Mouse (Mus musculus) lung, postnatal 10 days (tissue): ENCODE data around the gene Fras1.

Source experiments
- DNase-seq: peaks from one replicate; pipeline ENCODE4 v3.0.0; 2021

The Fras1 gene

DNA sequence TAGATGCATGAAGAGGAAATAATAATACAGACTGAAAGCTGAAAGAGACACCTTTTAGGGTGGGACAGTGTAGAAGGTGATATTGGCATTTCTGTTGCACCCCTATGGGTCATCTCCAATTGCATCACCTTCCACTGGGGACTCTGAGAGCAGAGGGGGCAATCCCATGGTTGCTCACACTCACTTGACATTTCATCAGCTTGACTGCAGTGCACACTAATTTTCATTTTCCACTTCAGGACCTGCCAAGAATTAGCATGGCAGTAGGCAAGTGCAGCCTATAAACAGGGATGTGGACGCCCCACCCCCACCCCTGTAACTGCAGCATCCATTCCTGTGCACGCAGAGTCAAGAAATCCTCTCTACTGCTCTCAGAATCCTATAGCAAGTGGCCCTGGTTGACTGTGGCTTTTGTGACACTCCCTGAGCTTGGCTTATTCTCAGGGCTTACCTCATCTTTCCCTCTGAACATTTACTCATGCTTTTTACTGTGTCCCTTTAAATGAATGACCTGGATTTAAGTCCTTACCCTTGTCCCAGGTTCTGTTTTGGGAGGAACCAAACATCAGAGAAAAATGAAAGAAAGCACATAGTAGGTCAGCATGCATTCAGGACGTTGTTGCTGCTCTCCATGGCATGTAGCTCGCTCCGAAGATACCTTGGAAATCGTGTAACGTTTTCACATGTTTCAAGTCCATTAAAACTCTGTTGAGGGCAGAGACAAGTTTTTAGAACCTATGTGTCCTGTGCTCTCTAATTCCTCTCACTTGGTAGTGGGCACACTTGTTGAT, 120.9 kb downstream of the Fras1 start:
- DNase-seq: no peak

DNA sequence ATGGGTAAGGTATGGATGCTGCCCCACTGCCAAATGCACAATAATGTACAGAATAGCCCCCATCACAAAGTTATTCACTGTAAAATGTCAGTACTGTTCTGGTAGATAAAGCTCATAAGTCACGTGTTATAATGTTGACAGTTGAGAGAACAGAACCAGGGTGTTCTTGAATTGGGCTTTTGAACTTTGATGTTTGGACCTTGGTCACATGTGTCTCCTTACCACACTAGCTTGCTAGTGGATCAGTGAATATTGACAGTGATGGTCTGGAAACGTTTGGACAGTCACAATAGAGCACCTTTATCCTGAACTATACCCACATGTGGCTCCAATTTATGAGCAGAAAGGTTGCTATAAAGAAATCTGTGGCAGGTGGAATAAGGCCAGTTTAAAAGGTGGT, 124.3 kb downstream of the Fras1 start:
- DNase-seq: no peak

DNA sequence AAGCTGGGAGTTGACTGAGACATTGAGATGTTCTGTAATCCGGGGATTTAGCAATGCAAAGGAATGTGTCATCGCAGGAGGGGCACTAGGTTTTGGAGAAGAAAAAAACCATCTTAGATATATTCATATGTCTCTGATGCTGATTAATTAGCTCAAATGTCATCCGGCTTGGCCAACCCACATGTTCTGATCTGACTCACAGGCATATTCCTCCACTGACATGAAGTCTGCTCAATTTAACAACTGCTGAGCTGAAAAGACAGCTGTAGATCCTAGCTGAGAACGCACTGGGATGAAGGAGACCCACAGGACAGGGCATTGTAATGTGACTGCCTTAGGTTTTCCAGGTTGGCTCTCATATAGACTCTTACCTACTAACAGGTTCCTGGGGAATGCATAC, 128.0 kb downstream of the Fras1 start:
- DNase-seq: no peak

DNA sequence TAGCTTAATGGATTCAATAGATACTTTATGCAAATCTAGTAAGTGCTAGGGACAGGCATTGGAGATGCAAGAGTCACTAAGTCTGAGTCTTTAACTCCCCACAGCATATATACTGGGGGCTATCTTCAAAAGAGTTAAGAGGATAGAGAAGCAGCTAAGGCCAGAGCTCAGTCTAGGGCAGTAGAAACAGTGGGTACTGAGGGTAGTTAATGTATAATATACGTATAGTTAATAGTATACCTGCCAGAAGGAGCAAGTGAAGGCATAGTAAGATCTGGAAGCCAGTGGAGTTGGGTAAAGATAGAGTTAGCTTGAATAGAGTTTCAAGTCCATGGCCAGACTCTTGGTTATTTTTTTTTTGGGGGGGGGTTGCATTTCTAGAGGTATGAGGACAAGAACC, 128.6 kb downstream of the Fras1 start:
- DNase-seq: no peak

DNA sequence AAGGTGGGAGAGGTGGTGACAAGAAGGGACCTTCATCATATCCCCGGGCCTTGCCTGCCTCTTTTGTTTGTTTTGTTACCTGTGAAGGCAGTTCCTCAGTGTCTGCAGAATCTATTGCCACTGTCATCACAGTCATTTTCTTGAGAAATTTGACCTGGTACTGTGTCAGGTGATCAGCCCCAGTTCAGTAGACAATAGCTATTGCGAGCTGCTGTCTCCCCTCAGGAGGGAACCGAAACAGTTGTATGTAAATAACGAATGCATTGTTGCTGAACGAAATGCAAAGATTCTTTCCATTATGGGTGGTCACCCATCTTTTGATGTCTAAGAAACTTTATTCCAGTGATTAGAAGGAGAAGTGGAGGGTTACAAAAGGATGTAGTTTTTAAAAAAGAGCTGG, 137.2 kb downstream of the Fras1 start:
- no peak for DNase-seq

DNA sequence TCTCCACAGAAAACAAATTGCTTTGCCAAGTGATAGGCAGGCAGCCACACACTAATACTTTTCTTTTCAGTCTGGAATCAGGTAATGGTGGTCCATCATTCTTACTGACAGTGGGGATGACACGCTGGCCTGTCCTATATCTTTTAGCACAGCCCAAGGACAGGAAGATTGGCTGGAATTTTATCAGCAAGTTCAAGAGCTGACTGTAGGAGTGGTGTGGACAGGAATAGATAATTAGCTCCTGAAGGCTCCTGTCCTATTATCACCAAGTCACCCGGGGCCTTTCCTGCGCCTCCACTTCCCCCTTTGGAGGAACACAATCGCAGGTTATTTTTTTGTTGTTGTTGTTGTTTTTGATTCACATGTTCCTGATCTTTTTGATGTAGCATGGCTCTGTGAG, 139.6 kb downstream of the Fras1 start:
- no peak for DNase-seq

DNA sequence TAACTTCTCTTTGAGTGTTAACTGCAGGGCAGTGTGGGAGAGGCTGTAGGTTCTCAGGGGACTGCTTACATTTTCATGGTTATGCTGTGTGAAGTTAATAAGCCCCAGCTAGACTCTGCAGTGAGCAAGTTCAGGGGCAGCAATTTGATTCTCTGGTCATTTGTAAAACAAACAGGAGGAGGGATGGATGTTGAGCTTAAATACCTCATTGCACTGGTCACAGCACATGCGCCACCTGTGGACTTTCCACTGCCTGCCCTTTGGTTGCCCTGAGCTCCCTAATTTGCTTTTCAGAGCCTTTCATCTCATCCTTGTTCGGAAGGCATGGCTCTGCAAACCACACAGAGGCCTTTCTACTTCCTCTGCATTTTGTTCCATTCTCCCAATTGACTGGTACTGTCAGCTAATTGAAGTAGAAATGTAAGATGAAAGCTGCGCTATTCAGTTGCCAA, 142.1 kb downstream of the Fras1 start:
- DNase-seq: no peak

DNA sequence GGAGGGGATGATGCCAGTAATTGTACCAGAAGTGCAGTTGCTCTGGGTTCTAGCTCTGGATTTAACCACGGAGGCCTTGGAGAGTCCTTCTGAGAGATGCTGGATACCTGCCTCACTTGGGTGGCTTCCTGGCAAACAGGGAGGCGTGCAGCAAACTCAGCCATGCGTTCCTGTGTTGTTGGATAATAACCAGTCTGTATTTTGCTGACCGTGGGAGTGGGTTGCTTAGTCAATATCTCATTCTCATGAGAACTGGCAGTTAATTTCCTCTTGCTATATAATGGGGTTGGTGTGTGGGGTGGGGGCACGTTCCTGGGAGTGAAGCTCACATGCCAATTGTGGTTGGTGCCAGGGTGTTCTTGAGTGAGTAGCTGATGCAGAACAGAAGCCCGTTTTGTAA, 142.6 kb downstream of the Fras1 start:
- DNase-seq: no peak

DNA sequence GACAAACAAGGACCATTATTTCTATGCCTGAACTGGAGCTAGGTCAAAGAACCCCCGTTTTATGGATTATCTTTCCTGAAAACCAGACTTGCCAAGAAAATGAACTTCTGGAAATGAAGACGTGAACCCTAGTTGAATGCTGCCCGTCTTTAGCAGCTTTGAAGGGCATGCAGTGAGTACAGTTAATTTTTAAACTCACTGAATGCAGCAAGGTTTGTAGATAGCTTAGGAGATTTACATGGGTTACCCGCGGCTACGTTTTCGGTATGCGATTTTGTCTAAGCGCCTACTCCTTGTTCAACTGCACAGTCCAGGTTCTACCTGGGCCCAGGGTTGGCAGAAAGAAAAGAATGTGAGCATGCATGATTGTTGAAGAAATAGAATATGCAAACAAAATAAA, 147.8 kb downstream of the Fras1 start:
- DNase-seq: no peak

DNA sequence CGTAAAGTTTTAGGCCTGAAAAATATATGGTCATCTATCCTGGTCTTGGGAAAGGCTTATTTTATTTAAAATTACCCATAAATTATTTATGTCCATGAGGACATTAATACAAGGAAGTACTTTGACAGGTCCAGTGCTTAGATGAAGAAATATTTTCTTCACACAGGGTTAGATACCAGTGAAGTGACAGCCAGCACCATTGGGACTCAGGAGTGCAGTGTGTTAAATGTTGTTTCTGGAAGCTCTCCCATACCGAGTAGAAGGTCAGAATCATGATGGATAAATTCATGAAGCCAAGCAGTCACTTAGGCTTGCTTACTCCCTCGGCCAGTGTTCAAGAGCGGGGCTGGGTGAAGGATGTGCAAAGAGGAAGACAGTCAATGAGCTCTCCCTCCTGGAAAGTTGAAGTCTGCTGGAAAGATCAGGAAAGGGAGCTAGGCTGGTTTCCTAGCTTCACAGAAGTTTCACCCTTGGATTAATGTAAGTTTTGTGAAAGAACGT, 149.2 kb downstream of the Fras1 start:
- no peak for DNase-seq

DNA sequence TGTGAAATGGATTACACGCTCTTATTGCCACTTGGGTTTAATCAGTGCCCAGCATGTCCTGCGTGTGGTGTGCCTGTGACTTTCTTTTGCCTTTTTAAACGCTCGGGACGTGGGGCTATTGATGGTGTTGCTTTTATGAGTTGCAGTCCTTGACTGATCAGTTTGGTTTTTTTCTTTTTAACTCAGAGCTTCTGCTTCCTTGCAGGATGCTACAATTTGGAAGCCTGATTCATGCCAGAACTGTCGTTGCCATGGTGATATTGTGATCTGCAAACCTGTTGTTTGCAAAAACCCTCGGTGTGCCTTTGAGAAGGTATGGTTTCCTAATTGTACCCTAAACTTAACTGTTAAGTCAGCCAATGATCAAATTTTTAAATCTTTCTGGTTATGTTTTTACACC, 154.5 kb downstream of the Fras1 start:
- DNase-seq: no peak

DNA sequence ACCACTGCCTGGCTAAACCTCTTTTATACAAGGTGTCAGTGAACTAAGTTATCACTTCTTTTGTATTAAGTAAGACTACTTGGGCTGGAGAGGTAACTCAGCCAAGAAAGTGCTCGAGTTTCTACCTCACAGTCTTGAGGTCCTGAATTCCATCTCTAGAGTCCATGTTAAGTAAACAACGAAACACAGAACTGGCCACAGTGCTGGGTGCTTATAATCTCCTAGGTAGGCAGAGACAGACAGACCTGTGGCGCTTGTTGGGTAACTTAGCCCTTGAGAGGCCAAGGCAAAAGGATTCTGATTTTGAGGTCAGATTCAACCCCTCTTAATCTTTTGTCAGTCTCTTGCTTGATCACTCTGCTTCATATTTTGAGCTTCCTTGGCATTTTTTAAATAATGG, 156.8 kb downstream of the Fras1 start:
- no peak for DNase-seq

DNA sequence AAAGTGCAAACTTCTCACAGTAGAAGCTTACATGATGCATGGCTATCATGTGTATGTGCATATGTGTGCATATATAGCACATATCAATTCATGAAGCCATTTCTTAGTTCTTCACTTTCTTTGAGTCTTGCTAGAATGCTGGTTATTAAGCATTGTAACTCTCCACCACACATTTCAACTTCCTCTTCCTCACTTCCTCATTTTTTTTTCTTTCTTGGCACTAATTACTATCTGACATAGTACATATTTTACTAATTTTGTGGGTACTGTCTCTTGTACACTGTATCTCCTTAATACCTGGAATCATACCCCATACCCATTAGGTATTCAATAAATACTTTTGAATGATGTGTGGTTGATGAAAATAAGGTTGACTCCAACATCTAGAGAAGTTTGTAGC, 158.2 kb downstream of the Fras1 start:
- DNase-seq: no peak

DNA sequence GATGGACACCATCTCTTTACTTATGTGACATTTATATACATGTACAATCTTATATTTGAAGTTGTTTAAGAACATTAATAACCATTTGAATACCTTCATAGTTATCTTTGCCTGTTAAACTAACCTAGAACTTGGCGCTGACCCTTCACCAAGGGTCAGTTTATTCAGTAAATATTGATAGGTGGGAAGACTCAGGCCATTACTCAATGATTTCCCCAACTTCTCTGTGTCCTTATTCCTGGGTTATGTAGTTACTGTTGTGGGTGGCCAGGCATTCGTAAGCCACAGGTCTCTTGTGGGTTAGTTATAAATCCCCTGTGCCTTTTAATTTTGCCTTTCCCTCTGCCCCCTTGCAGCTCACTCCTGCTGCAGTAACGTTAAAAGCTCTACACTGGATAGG, 162.8 kb downstream of the Fras1 start:
- DNase-seq: no peak

DNA sequence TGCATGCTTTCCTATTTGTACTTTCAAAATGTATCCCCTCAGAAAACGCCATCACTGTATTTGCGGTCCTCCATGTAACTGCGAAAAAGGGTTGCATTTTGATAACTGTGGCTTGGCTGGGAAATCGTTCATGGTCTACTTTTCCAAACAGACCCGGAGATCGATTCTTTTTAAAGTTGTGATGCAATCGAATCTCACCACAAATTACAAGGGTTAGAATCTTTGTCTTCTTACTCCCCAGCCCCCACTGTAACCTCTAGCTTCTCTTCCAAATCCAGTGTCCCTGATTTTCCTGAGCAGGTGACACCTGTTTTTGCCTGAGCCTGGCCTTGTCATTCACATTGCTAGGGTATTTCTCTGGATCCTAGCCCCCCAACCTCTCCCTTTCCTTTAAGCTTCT, 163.2 kb downstream of the Fras1 start:
- no peak for DNase-seq

DNA sequence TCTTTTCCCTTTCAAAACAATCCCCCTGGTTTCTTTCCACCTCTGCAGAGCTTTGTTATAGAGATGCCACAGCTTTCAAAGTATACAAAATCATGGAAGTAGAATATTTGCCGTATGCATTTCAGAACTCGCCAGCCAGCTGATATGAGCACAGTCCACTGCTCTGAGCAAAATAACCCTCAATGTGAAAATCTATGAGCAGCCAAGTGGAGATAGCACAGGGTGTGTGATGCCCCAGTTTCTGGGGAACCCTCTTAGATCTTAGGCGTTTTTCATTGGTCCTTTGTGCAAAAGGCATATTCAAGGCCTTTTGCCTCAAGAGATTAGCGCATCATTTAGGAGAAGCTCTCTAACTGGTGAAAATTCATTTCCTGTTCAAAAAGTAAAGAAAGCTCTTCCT, 170.4 kb downstream of the Fras1 start:
- DNase-seq: no peak

DNA sequence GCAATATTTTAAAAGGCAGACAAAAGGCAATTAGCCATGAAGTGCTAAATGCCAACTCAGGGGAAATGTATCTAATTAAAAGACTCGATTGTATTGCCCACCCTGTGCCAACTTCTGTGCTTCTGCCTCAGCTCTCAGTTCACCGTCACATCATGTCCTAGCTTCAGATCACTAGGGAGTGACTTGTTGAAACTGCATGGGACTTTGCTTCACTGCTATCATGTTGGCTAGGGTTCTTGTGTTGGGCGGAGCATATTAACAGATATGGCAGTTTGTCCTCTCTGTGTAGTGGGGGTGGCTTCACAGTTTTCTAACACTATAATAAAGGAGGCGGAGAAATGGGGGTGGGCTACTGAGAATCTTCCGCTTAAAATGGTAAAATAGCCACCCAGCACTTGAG, 172.2 kb downstream of the Fras1 start:
- DNase-seq: no peak

DNA sequence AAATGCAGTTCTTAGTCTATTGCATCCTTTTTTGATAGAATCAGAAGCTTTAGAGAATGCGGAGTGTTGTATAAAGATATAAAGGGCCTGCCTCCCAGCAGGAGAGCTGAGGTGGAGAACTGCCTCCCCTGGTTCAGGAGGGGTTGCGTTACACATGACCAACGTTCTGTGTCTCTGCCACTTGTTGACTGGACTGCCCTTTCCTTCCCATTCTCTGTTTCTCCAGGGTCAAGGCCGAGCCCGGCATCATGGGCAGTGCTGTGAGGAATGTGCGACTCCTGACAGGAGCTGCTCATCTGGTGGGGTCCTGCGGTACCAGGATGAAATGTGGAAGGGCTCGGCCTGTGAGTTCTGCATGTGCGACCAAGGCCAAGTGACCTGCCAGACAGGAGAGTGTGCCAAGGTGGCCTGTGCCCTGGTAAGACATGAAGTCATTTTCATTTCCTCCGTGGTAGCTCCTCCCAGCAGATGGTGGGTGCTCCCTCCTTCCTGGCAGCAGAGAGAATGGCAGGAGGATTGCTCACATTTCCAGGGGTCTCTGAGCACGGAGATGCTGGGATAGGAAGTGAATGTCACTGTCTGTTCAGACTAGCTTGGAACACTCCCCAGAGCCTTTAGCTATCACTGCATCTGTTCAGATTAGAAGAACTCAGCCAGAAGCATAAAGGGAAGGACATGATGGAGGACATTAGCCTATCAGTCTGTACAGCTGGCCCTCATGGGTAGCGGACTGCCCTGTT, 181.4 kb downstream of the Fras1 start:
- DNase-seq: no peak

DNA sequence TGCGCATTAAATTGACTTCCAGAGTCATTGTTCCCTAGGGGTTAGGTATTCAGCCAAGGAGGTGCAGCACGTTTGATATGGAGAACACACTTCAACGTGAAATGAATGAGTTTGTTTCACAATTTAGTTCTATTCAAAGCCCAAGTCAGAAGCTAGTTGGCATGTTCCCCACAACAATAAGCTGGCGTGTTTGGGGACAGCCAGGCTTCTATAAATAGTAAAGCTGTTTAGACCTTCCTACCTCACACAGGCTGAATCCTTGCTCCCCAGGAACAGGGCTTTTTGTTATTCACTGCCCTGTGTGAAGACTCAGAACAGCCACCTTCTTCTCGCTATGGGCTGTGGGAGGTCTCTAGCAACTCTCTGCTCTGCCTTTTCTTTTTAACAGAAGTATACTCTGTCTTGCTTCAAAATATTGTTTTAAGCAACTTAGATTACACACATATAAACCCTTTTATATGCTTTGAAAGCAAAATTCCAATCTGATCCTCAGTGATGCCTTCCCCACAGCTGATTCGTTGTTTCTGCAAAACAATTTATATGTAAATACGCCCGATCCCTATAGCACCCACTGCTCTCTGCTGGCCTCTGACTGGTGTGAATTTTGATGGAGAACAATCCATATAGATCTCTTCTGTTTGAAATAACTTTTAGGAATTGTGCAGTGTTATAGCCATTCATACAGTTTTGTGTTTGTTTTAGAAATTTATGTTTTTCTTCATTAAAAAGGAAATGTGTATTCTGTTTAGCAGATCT, 184.5 kb downstream of the Fras1 start:
- DNase-seq: no peak

DNA sequence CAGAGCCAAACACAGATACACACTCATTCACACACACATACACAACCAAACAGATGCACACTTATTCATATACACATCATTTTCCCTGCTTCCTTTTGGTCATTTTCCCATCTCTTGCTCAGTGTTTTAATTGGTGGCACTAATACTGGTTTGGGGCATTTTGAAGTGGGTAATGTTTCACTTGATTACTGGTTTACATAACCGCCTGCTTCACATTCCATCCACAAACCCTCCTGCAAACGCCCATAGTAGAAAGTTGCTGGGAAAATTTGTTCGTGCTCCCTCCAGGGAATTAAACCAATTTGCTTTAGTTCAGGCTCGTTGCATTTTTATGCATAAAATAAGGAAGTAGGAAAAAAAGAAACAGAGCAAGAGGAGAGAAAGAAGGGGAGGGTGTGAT, 200.8 kb downstream of the Fras1 start:
- no peak for DNase-seq

DNA sequence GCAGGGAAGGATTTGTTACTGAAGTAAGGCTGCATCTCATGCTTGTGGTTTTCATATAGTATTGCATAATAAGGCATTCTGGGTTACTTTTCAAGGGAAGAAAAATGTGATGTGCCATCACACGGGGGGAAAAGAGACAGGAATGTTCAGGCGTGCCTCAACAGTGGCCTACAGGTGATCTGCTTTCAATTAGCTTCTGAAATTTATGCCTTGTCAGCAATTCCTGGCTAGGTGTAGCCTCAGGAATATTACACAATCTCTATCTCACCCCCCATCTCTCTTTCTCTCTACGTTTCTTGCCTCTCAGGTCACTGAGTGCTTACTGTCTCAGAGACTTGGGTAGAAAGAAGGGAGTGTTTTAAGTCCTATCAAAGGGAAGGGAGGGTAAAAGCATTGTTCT, 204.9 kb downstream of the Fras1 start:
- no peak for DNase-seq

DNA sequence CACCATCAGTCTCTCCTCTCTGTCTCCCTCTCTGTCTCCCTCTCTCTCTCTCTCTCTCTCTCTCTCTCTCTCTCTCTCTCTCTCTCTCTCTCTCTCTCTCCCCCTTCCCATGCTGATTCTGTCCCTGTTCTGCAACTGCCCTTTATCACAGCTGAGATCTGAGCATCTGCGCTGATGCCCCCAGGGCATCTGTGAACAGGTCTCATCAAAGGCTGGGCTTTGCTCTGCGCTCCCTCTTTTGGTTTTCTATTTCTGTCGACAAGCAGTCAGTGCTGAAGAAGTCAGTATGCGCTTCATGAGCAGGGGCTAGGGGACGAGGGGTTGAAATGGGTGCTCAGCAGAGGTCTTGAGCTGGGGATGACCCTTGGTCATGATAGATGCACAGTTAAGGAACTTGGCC, 206.2 kb downstream of the Fras1 start:
- no peak for DNase-seq

DNA sequence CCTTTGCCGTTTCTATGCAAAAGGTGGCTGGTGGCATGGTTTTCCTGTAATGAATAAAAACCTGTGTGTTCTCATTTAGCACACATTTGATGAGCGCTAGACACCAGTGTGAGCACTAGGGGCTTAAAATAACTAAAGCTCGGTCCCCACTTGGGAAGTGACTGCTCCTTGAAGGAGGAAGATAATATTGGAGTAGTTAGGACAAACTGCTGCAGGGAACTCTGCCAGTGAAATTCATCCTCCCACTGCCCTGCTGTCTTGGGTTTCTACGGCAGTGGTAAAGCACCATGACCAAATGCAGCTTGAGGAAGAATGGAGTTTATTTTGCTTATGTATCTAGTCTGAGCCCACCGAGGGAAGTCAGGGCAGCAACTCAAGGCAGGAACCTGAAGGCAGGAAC, 211.0 kb downstream of the Fras1 start:
- no peak for DNase-seq

DNA sequence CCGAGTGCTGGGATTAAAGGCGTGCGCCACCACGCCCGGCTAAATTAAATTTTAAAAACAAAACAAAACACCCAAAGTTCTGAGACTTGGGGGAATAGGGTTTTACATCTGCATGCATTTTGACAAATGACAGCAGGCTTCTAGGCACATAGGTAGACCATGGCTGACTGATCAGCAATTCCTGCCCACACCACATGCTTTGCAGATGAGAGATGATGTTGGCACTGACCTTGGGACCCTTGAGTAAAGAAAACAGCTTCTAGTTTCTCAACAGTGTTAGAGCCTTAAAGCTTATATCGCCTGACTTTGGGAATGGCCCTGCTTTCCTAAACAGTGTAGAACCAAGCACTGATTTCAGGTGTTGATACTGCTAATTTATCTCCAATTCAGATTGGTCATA, 216.9 kb downstream of the Fras1 start:
- DNase-seq: no peak
